Mouse (Mus musculus): ENCODE measurements around the gene Mapk3. TPM values are rescaled to one million over a fixed set of nuclear protein-coding genes. Genes with fewer than 3 reads are reported as not detected.

The Mapk3 gene
- total and polyA plus RNA-seq, 3 experiments: 22.4 to 48.5 (median 25.3) TPM

- no peak overlapping the region for H3K4me3 ChIP-seq (replicated peaks in 1 of 3; ENCODE audit: low read depth in 2 of 3, low read length in 2 of 3, poor library complexity in 1 of 3)
- H3K9ac ChIP-seq (ENCODE audit: insufficient read depth, low read depth): no peak overlapping the region
- in situ Hi-C loops (cut with MboI; ENCODE audit: low pct_ligation_motif_present, low pct_unique_long_range_greater_than_20kb, low sequenced_read_pairs) (loop anchor here (10.0 kb wide), 1 partner anchor 943 kb away; no protein-coding TSS in a partner anchor), dilution Hi-C loops (cut with MboI; ENCODE audit: extremely low pct_ligation_motif_present, extremely low pct_unique_long_range_greater_than_20kb, low sequenced_read_pairs) (no loop called here)
- H3K4me2 ChIP-seq (ENCODE audit: insufficient read depth, low read depth, poor library complexity, severe bottlenecking): no peak overlapping the region
- no peaks in the 10 kb centered on the region for H3K79me2 ChIP-seq (replicated peaks; ENCODE audit: control insufficient read depth, extremely low read depth, insufficient read depth, poor library complexity, severe bottlenecking)
- no peaks in the 10 kb centered on the region for H3K36me3 ChIP-seq (replicated peaks in 1 of 2; ENCODE audit: control insufficient read depth in 1 of 2, insufficient read depth in 1 of 2, low read length in 1 of 2)
- no peak overlapping the region for H3K27ac ChIP-seq (ENCODE audit: insufficient read depth, low read depth)
- no peak for DNase-seq (ENCODE audit: extremely low read depth)
- H3K27me3 ChIP-seq (replicated peaks): no peaks in the 10 kb centered on the region
- TF ChIP-seq TCF12 (IDR thresholded peaks at IDR 0.05; ENCODE audit: low read depth, low read length) (no peak), CTCF (conservative IDR thresholded peaks at IDR 0.05 in 1 of 2, IDR thresholded peaks at IDR 0.05 in 1 of 2; ENCODE audit: low read depth in 2 of 2, low read length in 2 of 2) (no peak), MAFK (IDR thresholded peaks at IDR 0.05; ENCODE audit: insufficient replicate concordance, low read length) (no peak), MXI1 (IDR thresholded peaks at IDR 0.05; ENCODE audit: low read depth, low read length) (no peak), ZMIZ1 (IDR thresholded peaks at IDR 0.05; ENCODE audit: low read depth, low read length) (no peak), NELFE (IDR thresholded peaks at IDR 0.05; ENCODE audit: low read depth, low read length) (no peak), RAD21 (IDR thresholded peaks at IDR 0.05; ENCODE audit: low read depth, low read length) (no peak)
- peaks cover 5% of the 10 kb centered on the region for H3K9me3 ChIP-seq (replicated peaks; ENCODE audit: low read length)
- H3K4me1 ChIP-seq (ENCODE audit: control insufficient read depth in 1 of 2, insufficient read depth in 2 of 2): peaks cover 4 to 9% of the 10 kb centered on the region in 2 experiments; a peak in 3 of 4 replicates
Observed at GRCm38 (mm10) chr7:126721635-126722034, 37.8 kb upstream of the Mapk3 start.

DNA sequence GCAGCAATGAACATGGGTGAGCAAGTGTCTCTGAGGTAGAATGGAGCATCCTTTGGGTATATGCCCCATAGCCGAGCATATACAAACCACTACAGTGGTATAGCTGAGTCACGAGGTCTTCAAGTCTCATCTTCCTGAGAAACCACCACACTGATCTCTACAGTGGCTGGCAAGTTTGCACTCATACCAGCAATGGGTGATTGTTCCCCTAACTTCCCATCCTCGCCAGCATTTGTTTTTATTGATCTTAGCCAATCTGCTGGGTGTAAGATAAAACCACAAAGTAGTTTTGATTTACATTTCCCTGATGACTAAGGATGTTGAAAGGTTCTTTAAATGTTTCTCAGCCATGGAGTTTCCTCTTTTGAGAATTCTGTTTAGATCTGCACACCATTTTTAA lies 34.3 kb upstream of the Mapk3 start:
- H3K27ac ChIP-seq (ENCODE audit: insufficient read depth, low read depth): no peak overlapping the region
- no peaks in the 10 kb centered on the region for H3K27me3 ChIP-seq (replicated peaks)
- DNase-seq (ENCODE audit: extremely low read depth): no peak
- H3K9ac ChIP-seq (ENCODE audit: insufficient read depth, low read depth): no peak overlapping the region
- dilution Hi-C loops (cut with MboI; ENCODE audit: extremely low pct_ligation_motif_present, extremely low pct_unique_long_range_greater_than_20kb, low sequenced_read_pairs): no loop called here
- in situ Hi-C loops (cut with MboI; ENCODE audit: low pct_ligation_motif_present, low pct_unique_long_range_greater_than_20kb, low sequenced_read_pairs): loop anchor here (10.0 kb wide), 1 partner anchor 940 kb away; no protein-coding TSS in a partner anchor
- H3K36me3 ChIP-seq (replicated peaks in 1 of 2; ENCODE audit: control insufficient read depth in 1 of 2, insufficient read depth in 1 of 2, low read length in 1 of 2): no peaks in the 10 kb centered on the region
- H3K79me2 ChIP-seq (replicated peaks; ENCODE audit: control insufficient read depth, extremely low read depth, insufficient read depth, poor library complexity, severe bottlenecking): no peaks in the 10 kb centered on the region
- no peak overlapping the region for H3K4me2 ChIP-seq (ENCODE audit: insufficient read depth, low read depth, poor library complexity, severe bottlenecking)
- H3K4me1 ChIP-seq (ENCODE audit: control insufficient read depth in 1 of 2, insufficient read depth in 2 of 2): peaks cover 4 to 18% of the 10 kb centered on the region in 2 experiments
- no peak for TF ChIP-seq USF1 (IDR thresholded peaks at IDR 0.05; ENCODE audit: low read depth, low read length)
- no peak for TF ChIP-seq NRF1 (IDR thresholded peaks at IDR 0.05; ENCODE audit: low read depth, low read length)
- TF ChIP-seq ETS1 (conservative IDR thresholded peaks at IDR 0.05; ENCODE audit: low read depth, low read length): no peak
- TF ChIP-seq CHD1 (IDR thresholded peaks at IDR 0.05; ENCODE audit: low read depth, low read length): no peak
- no peak for TF ChIP-seq UBTF (IDR thresholded peaks at IDR 0.05; ENCODE audit: low read depth, low read length)
- no peak for TF ChIP-seq ZNF384 (IDR thresholded peaks at IDR 0.05; ENCODE audit: low read depth, low read length)
- no peak for TF ChIP-seq TBP (conservative IDR thresholded peaks at IDR 0.05; ENCODE audit: low read depth, low read length)
- TF ChIP-seq POLR2AphosphoS2 (IDR thresholded peaks at IDR 0.05; ENCODE audit: low read depth, low read length): no peak
- TF ChIP-seq HCFC1 (IDR thresholded peaks at IDR 0.05; ENCODE audit: low read depth, low read length): no peak
- no peak for TF ChIP-seq RAD21 (IDR thresholded peaks at IDR 0.05; ENCODE audit: low read depth, low read length)
- no peak for TF ChIP-seq MAZ (IDR thresholded peaks at IDR 0.05; ENCODE audit: low read depth, low read length)
- no peak for TF ChIP-seq NELFE (IDR thresholded peaks at IDR 0.05; ENCODE audit: low read depth, low read length)
- no peak for TF ChIP-seq JUND (conservative IDR thresholded peaks at IDR 0.05; ENCODE audit: low read depth, low read length)
- no peak for TF ChIP-seq ZMIZ1 (IDR thresholded peaks at IDR 0.05; ENCODE audit: low read depth, low read length)
- TF ChIP-seq POLR2A (IDR thresholded peaks at IDR 0.05; ENCODE audit: low read depth, low read length): no peak
- TF ChIP-seq SMC3 (IDR thresholded peaks at IDR 0.05; ENCODE audit: low read depth, low read length): no peak
- no peak for TF ChIP-seq MYC (IDR thresholded peaks at IDR 0.05; ENCODE audit: low read depth, low read length)
- no peak for TF ChIP-seq JUN (IDR thresholded peaks at IDR 0.05; ENCODE audit: insufficient read depth, low read depth, low read length)
- no peak for TF ChIP-seq BHLHE40 (IDR thresholded peaks at IDR 0.05; ENCODE audit: low read depth, low read length)
- TF ChIP-seq ZC3H11A (IDR thresholded peaks at IDR 0.05; ENCODE audit: low read depth, low read length): no peak
- H3K4me3 ChIP-seq (replicated peaks in 1 of 3; ENCODE audit: low read depth in 2 of 3, low read length in 2 of 3, poor library complexity in 1 of 3): no peak overlapping the region
- H3K9me3 ChIP-seq (replicated peaks; ENCODE audit: low read length): peaks cover 2% of the 10 kb centered on the region
